Mouse (Mus musculus) adipocyte (in vitro differentiated cells): ENCODE data around the gene Fam131b.

Experiments used
- DNase-seq: peaks from one replicate; pipeline ENCODE4 v3.0.0-alpha.2; 2016; ENCODE audit warnings: low spot score

Gene Fam131b

GRCm38 (mm10) chr6:42324482-42325267 is at the start of gene Fam131b:
Gene Fam131b, minus strand, starts transcription at chr6:42324643.
- no peak for DNase-seq

- DNase-seq = no peak
These were observed 49.4 kb upstream of the Fam131b start for GRCm38 (mm10) chr6:42373669-42374430.

- peak; percentile 46 for DNase-seq
These were observed 48.5 kb upstream of the Fam131b start, which contains the start of gene Epha1 for GRCm38 (mm10) chr6:42372816-42373547. Gene Epha1, minus strand, starts transcription at chr6:42373268.

GRCm38 (mm10) chr6:42372421-42372815 is 48.0 kb upstream of the Fam131b start:
- DNase-seq = no peak

- no peak for DNase-seq
These were observed 47.6 kb upstream of the Fam131b start for GRCm38 (mm10) chr6:42372001-42372400.

- DNase-seq = no peak
These were observed 46.4 kb upstream of the Fam131b start for GRCm38 (mm10) chr6:42370630-42371363.

GRCm38 (mm10) chr6:42369870-42370269 is 45.4 kb upstream of the Fam131b start:
- no peak for DNase-seq

- no peak for DNase-seq
These were observed 40.8 kb upstream of the Fam131b start for GRCm38 (mm10) chr6:42365215-42365614.

GRCm38 (mm10) chr6:42364607-42365006 is 40.2 kb upstream of the Fam131b start:
- no peak for DNase-seq

GRCm38 (mm10) chr6:42364066-42364465 is 39.6 kb upstream of the Fam131b start:
- DNase-seq = no peak

- peak; percentile 66 for DNase-seq
These were observed 38.5 kb upstream of the Fam131b start for GRCm38 (mm10) chr6:42362974-42363373.

- no peak for DNase-seq
These were observed 38.1 kb upstream of the Fam131b start for GRCm38 (mm10) chr6:42362497-42362896.

GRCm38 (mm10) chr6:42362074-42362473 is 37.6 kb upstream of the Fam131b start:
- DNase-seq = no peak

- DNase-seq = no peak
These were observed 36.8 kb upstream of the Fam131b start for GRCm38 (mm10) chr6:42361041-42361895.

GRCm38 (mm10) chr6:42360231-42360840 is 35.9 kb upstream of the Fam131b start:
- DNase-seq = no peak

GRCm38 (mm10) chr6:42359364-42360147 is 35.1 kb upstream of the Fam131b start:
- DNase-seq = no peak

- DNase-seq = no peak
These were observed 34.5 kb upstream of the Fam131b start for GRCm38 (mm10) chr6:42358901-42359300.

GRCm38 (mm10) chr6:42357901-42358300 is 33.5 kb upstream of the Fam131b start:
- DNase-seq = no peak

- DNase-seq = no peak
These were observed 32.5 kb upstream of the Fam131b start for GRCm38 (mm10) chr6:42356913-42357312.
